Mouse (Mus musculus) hindlimb bud, embryonic 11.5 days (tissue): ENCODE data around the gene Psmd3.
"Not testable (repeated sequence)": the region's sequence is repeated elsewhere in the genome, so short reads cannot be mapped to it uniquely, and the experiment has no call there.

Experiments
- DNase-seq: peaks from one replicate; pipeline ENCODE4 v3.0.0-alpha.2; 2012; ENCODE audit warnings: low read depth, low spot score; ENCODE audit errors: extremely low spot score

The Psmd3 gene

GRCm38 (mm10) chr11:98681786-98682745 lies at the start of gene Psmd3:
Gene Psmd3, plus strand, starts transcription at chr11:98682554.
- peak; percentile 99 for DNase-seq

GRCm38 (mm10) chr11:98635312-98635970 lies 46.9 kb upstream of the Psmd3 start:
- not testable (repeated sequence) for DNase-seq

GRCm38 (mm10) chr11:98637501-98637900 lies 44.9 kb upstream of the Psmd3 start:
- no peak for DNase-seq

- DNase-seq: no peak
Measured at GRCm38 (mm10) chr11:98640091-98640490, 42.3 kb upstream of the Psmd3 start.

GRCm38 (mm10) chr11:98644757-98645156 lies 37.6 kb upstream of the Psmd3 start:
- no peak for DNase-seq

GRCm38 (mm10) chr11:98645946-98646345 lies 36.4 kb upstream of the Psmd3 start:
- DNase-seq: no peak

- no peak for DNase-seq
Measured at GRCm38 (mm10) chr11:98646459-98646858, 35.9 kb upstream of the Psmd3 start, which contains the start of gene Gsdma2. Gene Gsdma2, plus strand, starts transcription at chr11:98646759.

- DNase-seq: not testable (repeated sequence)
Measured at GRCm38 (mm10) chr11:98655076-98655475, 27.3 kb upstream of the Psmd3 start.

- peak; percentile 42 for DNase-seq
Measured at GRCm38 (mm10) chr11:98660517-98660916, 21.8 kb upstream of the Psmd3 start.

- no peak for DNase-seq
Measured at GRCm38 (mm10) chr11:98664091-98664490, 18.3 kb upstream of the Psmd3 start, which contains the start of gene Gsdma. Gene Gsdma, plus strand, starts transcription at chr11:98664351.

- DNase-seq: no peak
Measured at GRCm38 (mm10) chr11:98668984-98669383, 13.4 kb upstream of the Psmd3 start.

GRCm38 (mm10) chr11:98671284-98671815 lies 11.0 kb upstream of the Psmd3 start:
- no peak for DNase-seq

GRCm38 (mm10) chr11:98671857-98672256 lies 10.5 kb upstream of the Psmd3 start:
- DNase-seq: no peak

- no peak for DNase-seq
Measured at GRCm38 (mm10) chr11:98672482-98672881, 9.9 kb upstream of the Psmd3 start.

GRCm38 (mm10) chr11:98673136-98673535 lies 9.2 kb upstream of the Psmd3 start:
- DNase-seq: not testable (repeated sequence)

- no peak for DNase-seq
Measured at GRCm38 (mm10) chr11:98675829-98676363, 6.5 kb upstream of the Psmd3 start.

GRCm38 (mm10) chr11:98680023-98680422 lies 2.3 kb upstream of the Psmd3 start:
- DNase-seq: no peak

GRCm38 (mm10) chr11:98680595-98680994 lies 1.8 kb upstream of the Psmd3 start:
- not testable (repeated sequence) for DNase-seq

GRCm38 (mm10) chr11:98681186-98681585 lies 1.2 kb upstream of the Psmd3 start:
- no peak for DNase-seq

- no peak for DNase-seq
Measured at GRCm38 (mm10) chr11:98682811-98683210, 457 bp downstream of the Psmd3 start.

GRCm38 (mm10) chr11:98685642-98686041 lies 3.3 kb downstream of the Psmd3 start:
- no peak for DNase-seq
